ENCODE assay signal across 13 mouse cellular contexts in genomic region chr10:6848162-6848754, GRCm38 (mm10).
DNase-seq lines count a peak whose midpoint lies in the region; ATAC-seq lines count a peak whose summit lies in the region.
"Had no signal": no experiment of that assay in that cellular context is flagged by ENCODE, and none has a peak within 500 bp of the region (broad histone marks: within the 10 kb centered on the region; RNA-seq: fewer than 3 reads in every experiment).

No protein-coding gene starts in this region.

- no peak overlapping the region for H3K27ac ChIP-seq in kidney, embryonic 16.5 days (ENCODE audit: low read length)
- no peak overlapping the region for H3K27ac ChIP-seq in stomach, embryonic 15.5 days

- no peak overlapping the region for H3K4me3 ChIP-seq in kidney, embryonic 16.5 days (ENCODE audit: low read length)
- no peak overlapping the region for H3K4me3 ChIP-seq in stomach, embryonic 15.5 days (replicated peaks)
- H3K4me3 ChIP-seq: myocyte had no signal

- peak; percentile 51; the same call in 1 of the 2 replicates for ATAC-seq in kidney, embryonic 16.5 days (ENCODE audit: low FRiP score, low TSS enrichment)
- peak; percentile 58; the same call in 1 of the 2 replicates for ATAC-seq in stomach, embryonic 15.5 days (ENCODE audit: insufficient read depth, low FRiP score, low read depth)

- H3K4me1 ChIP-seq in kidney, embryonic 16.5 days (ENCODE audit: insufficient read depth, low read length) = no peaks in the 10 kb centered on the region
- no peaks in the 10 kb centered on the region for H3K4me1 ChIP-seq in stomach, embryonic 15.5 days

- 54% methylated on average over 7 of the region's 7 CpGs for WGBS in kidney, embryonic 16.5 days
- 56% methylated on average over 7 of the region's 7 CpGs for WGBS in stomach, embryonic 15.5 days

- no peaks in the 10 kb centered on the region for H3K27me3 ChIP-seq in kidney, embryonic 16.5 days (ENCODE audit: insufficient read depth, low read length)
- H3K27me3 ChIP-seq in stomach, embryonic 15.5 days (replicated peaks) = no peaks in the 10 kb centered on the region

- H3K36me3 ChIP-seq in kidney, embryonic 16.5 days (ENCODE audit: insufficient read depth, low read length) = no peaks in the 10 kb centered on the region
- no peaks in the 10 kb centered on the region for H3K36me3 ChIP-seq in stomach, embryonic 15.5 days
- H3K36me3 ChIP-seq: G1E had no signal

- DNase-seq in cerebellum, postnatal 10 days = peak; percentile 28 to 34
- no peak for DNase-seq in cerebellum, postnatal 4 days (ENCODE audit: low spot score in 2 of 2)
- no peak for DNase-seq in kidney, postnatal 10 days
- peak; percentile 10 for DNase-seq in retina, embryonic 14.5 days (ENCODE audit: low spot score)
- DNase-seq in retina, postnatal 1 day = no peak
- DNase-seq in ovary, adult 18-20 months (ENCODE audit: low spot score) = no peak
- DNase-seq: cerebellum, adult 18-20 months; heart, adult 11 months; thymus, postnatal 25 days had no signal

- H3K9ac ChIP-seq in kidney, embryonic 16.5 days (replicated peaks; ENCODE audit: low read length) = no peak overlapping the region
- H3K9ac ChIP-seq in stomach, embryonic 15.5 days = no peak overlapping the region

- no peak overlapping the region for H3K4me2 ChIP-seq in kidney, embryonic 16.5 days (replicated peaks; ENCODE audit: low read depth, low read length)
- no peak overlapping the region for H3K4me2 ChIP-seq in stomach, embryonic 15.5 days

- H3K9me3 ChIP-seq in kidney, embryonic 16.5 days (ENCODE audit: low read length) = no peaks in the 10 kb centered on the region
- H3K9me3 ChIP-seq in stomach, embryonic 15.5 days = no peaks in the 10 kb centered on the region
- H3K9me3 ChIP-seq: G1E had no signal

Comparison
In these comparisons a context has a peak if more than half of its experiments do, and no peak if none do; other contexts are left out.
1. DNase-seq: peak in cerebellum, postnatal 10 days (2 of 2) and retina, embryonic 14.5 days (single experiment); none in cerebellum, postnatal 4 days (0 of 2), kidney, postnatal 10 days (single experiment), retina, postnatal 1 day (single experiment) and ovary, adult 18-20 months (single experiment).